Mouse (Mus musculus): ENCODE results near the gene Gm49450.

- TF ChIP-seq POLR2A (IDR thresholded peaks at IDR 0.05; ENCODE audit: borderline replicate concordance, extremely low read depth, insufficient read depth, insufficient read length, poor library complexity, severe bottlenecking) (no peak), CTCF (IDR thresholded peaks at IDR 0.05; ENCODE audit: borderline replicate concordance, extremely low read depth, insufficient read depth, insufficient read length) (no peak)
Observed at GRCm38 (mm10) chr15:98994957-98995520, 41.7 kb upstream of the Gm49450 start.

Data from brain, embryonic 14.5 days (tissue).